Mouse (Mus musculus) hindbrain, postnatal 0 days (tissue): Measurements from ENCODE around the gene Baz2b. TPM values are rescaled to one million over a fixed set of nuclear protein-coding genes. Genes with fewer than 3 reads are reported as not detected.

Experiments used
- ATAC-seq: fragments of 200-750 bp; cut with Nextera tagmentation; 2 replicates; pipeline ENCODE4 v1.8.0; 2017; ENCODE audit warnings: mild to moderate bottlenecking, moderate TSS enrichment, moderate library complexity
- DNase-seq: peaks from one replicate; pipeline ENCODE4 v3.0.0-alpha.2; 2015; ENCODE audit warnings: low spot score
- H3K27ac ChIP-seq: fragments of 300-500 bp; sonication (generic); 2 replicates; pipeline ENCODE4 v1.5.1; 2014; ENCODE audit warnings: mild to moderate bottlenecking
- H3K27me3 ChIP-seq: fragments of 300-500 bp; sonication (generic); 2 replicates; pipeline ENCODE4 v1.6.1; 2014; ENCODE audit warnings: low read length, mixed read lengths; ENCODE audit not compliant: insufficient read depth
- H3K36me3 ChIP-seq: fragments of 300-500 bp; sonication (generic); 2 replicates; pipeline ENCODE4 v1.6.1; 2014; ENCODE audit warnings: low read length, mixed read lengths; ENCODE audit not compliant: insufficient read depth
- H3K4me1 ChIP-seq: fragments of 300-500 bp; sonication (generic); 2 replicates; pipeline ENCODE4 v1.6.1; 2014; ENCODE audit warnings: antibody characterized with exemption, low read length, mixed read lengths; ENCODE audit not compliant: insufficient read depth
- H3K4me2 ChIP-seq: fragments of 300-500 bp; sonication (generic); 2 replicates; pipeline ENCODE4 v1.6.1; 2014; ENCODE audit warnings: low read depth, mild to moderate bottlenecking, low read length, moderate library complexity, mixed read lengths
- H3K4me3 ChIP-seq: fragments of 300-500 bp; sonication (generic); 2 replicates; pipeline ENCODE4 v1.5.1; 2014; ENCODE audit warnings: low read length
- H3K9ac ChIP-seq: fragments of 300-500 bp; sonication (generic); replicated peaks from 2 replicates; pipeline ENCODE4 v1.6.1; 2014; ENCODE audit warnings: mild to moderate bottlenecking, low read length, moderate library complexity, mixed read lengths
- H3K9me3 ChIP-seq: fragments of 300-500 bp; sonication (generic); 2 replicates; pipeline ENCODE4 v1.6.1; 2016; ENCODE audit warnings: low read length, mixed read lengths
- CTCF ChIP-seq: IDR thresholded peaks from 2 replicates; pipeline ENCODE4 v1.5.1; 2016; ENCODE audit warnings: antibody characterized with exemption, control low read depth, low read depth
- WGBS: fragments of 180-500 bp; shearing (Covaris S2); extraction: QIAGEN DNeasy Blood & Tissue Kit; methylation state at CpG from one replicate; pipeline ENCODE4 v1.1.7; 2014; 5-methylcytosine and 5-hydroxymethylcytosine counted together
- polyA plus RNA-seq: library from polyadenylated mRNA; unstranded; fragments of >200 nt; fragmentation: Nextera tagmentation; extraction: Ambion mirVana; gene quantifications from 2 replicates; pipeline ENCODE4 v1.2.1, GENCODE M21; 2015
- total RNA-seq: library from RNA; depleted of rRNA; stranded (reverse); fragments of >200 nt; gene quantifications from 2 replicates; pipeline ENCODE4 v1.2.3, GENCODE M21; 2014

The Baz2b gene
- total and polyA plus RNA-seq, 2 experiments from 2014 or later, result 62.3 to 71.3 TPM

GRCm38 (mm10) chr2:59932244-59932643 lies 277.4 kb downstream of the Baz2b start:
- Histone ChIP-seq H3K9ac (no peak overlapping the region), H3K4me1 (no peaks in the 10 kb centered on the region), H3K9me3 (no peaks in the 10 kb centered on the region), H3K4me2 (no peak overlapping the region), H3K27ac (no peak overlapping the region), H3K4me3 (no peak overlapping the region), H3K27me3 (no peaks in the 10 kb centered on the region), H3K36me3 (no peaks in the 10 kb centered on the region)
- DNase-seq, result no peak
- no peak for ATAC-seq
- no peak for TF ChIP-seq CTCF
- WGBS, result 94% methylated on average over 4 of the region's 4 CpGs

GRCm38 (mm10) chr2:59913610-59914009 lies 296.0 kb downstream of the Baz2b start:
- no peak overlapping the region for H3K9ac ChIP-seq
- no peak overlapping the region for H3K27ac ChIP-seq
- peaks cover 42% of the 10 kb centered on the region for H3K36me3 ChIP-seq
- no peak overlapping the region for H3K4me3 ChIP-seq
- H3K4me1 ChIP-seq, result no peaks in the 10 kb centered on the region
- H3K27me3 ChIP-seq, result no peaks in the 10 kb centered on the region
- TF ChIP-seq CTCF, result no peak
- no peak for ATAC-seq
- H3K4me2 ChIP-seq, result no peak overlapping the region
- DNase-seq, result no peak
- H3K9me3 ChIP-seq, result no peaks in the 10 kb centered on the region
- 69% methylated on average over 11 of the region's 11 CpGs for WGBS

- Histone ChIP-seq H3K9ac (no peak overlapping the region), H3K9me3 (no peaks in the 10 kb centered on the region), H3K27me3 (no peaks in the 10 kb centered on the region), H3K4me1 (no peaks in the 10 kb centered on the region), H3K36me3 (peaks cover 41% of the 10 kb centered on the region), H3K27ac (no peak overlapping the region), H3K4me2 (no peak overlapping the region), H3K4me3 (no peak overlapping the region)
- TF ChIP-seq CTCF, result no peak
- ATAC-seq, result no peak
- DNase-seq, result no peak
- 90% methylated on average over 9 of the region's 9 CpGs for WGBS
These were observed 301.6 kb downstream of the Baz2b start for GRCm38 (mm10) chr2:59908048-59908447.

- no peaks in the 10 kb centered on the region for H3K27me3 ChIP-seq
- no peaks in the 10 kb centered on the region for H3K4me1 ChIP-seq
- DNase-seq (no peak), ATAC-seq (no peak)
- H3K4me3 ChIP-seq, result no peak overlapping the region
- H3K9me3 ChIP-seq, result no peaks in the 10 kb centered on the region
- no peak for TF ChIP-seq CTCF
- H3K4me2 ChIP-seq, result no peak overlapping the region
- 80% methylated on average over 7 of the region's 7 CpGs for WGBS
- H3K36me3 ChIP-seq, result peaks cover 39% of the 10 kb centered on the region
- H3K9ac ChIP-seq, result no peak overlapping the region
- H3K27ac ChIP-seq, result no peak overlapping the region
These were observed 305.6 kb downstream of the Baz2b start for GRCm38 (mm10) chr2:59904007-59904406.

- 83% methylated on average over 4 of the region's 4 CpGs for WGBS
- no peak overlapping the region for H3K27ac ChIP-seq
- no peaks in the 10 kb centered on the region for H3K9me3 ChIP-seq
- H3K4me3 ChIP-seq, result no peak overlapping the region
- H3K27me3 ChIP-seq, result no peaks in the 10 kb centered on the region
- no peak for ATAC-seq
- no peak overlapping the region for H3K9ac ChIP-seq
- H3K4me1 ChIP-seq, result no peaks in the 10 kb centered on the region
- H3K36me3 ChIP-seq, result peaks cover 24% of the 10 kb centered on the region
- no peak for TF ChIP-seq CTCF
- no peak overlapping the region for H3K4me2 ChIP-seq
- DNase-seq, result no peak
These were observed 311.0 kb downstream of the Baz2b start for GRCm38 (mm10) chr2:59898666-59899065.

- H3K27ac ChIP-seq, result no peak overlapping the region
- H3K4me2 ChIP-seq, result no peak overlapping the region
- ATAC-seq, result no peak
- TF ChIP-seq CTCF, result no peak
- no peaks in the 10 kb centered on the region for H3K4me1 ChIP-seq
- no peaks in the 10 kb centered on the region for H3K9me3 ChIP-seq
- WGBS, result 75% methylated on average over 6 of the region's 7 CpGs
- H3K4me3 ChIP-seq, result no peak overlapping the region
- H3K9ac ChIP-seq, result no peak overlapping the region
- H3K36me3 ChIP-seq, result peaks cover 21% of the 10 kb centered on the region
- DNase-seq, result no peak
- no peaks in the 10 kb centered on the region for H3K27me3 ChIP-seq
These were observed 311.5 kb downstream of the Baz2b start for GRCm38 (mm10) chr2:59898105-59898504.

GRCm38 (mm10) chr2:59896837-59897236 lies 312.8 kb downstream of the Baz2b start:
- Histone ChIP-seq H3K4me2 (no peak overlapping the region), H3K4me3 (no peak overlapping the region), H3K4me1 (no peaks in the 10 kb centered on the region), H3K27ac (no peak overlapping the region), H3K36me3 (peaks cover 17% of the 10 kb centered on the region), H3K27me3 (no peaks in the 10 kb centered on the region), H3K9ac (no peak overlapping the region), H3K9me3 (no peaks in the 10 kb centered on the region)
- no peak for TF ChIP-seq CTCF
- no peak for DNase-seq
- WGBS, result 82% methylated on average over 8 of the region's 8 CpGs
- no peak for ATAC-seq
